Mouse (Mus musculus) heart, postnatal 4 days (tissue): Measurements from ENCODE around the gene Kcnrg. TPM values are rescaled to one million over a fixed set of nuclear protein-coding genes. Genes with fewer than 3 reads are reported as not detected.
"Not testable (repeated sequence)": the region's sequence is repeated elsewhere in the genome, so short reads cannot be mapped to it uniquely, and the experiment has no call there.

Experiments used
- DNase-seq: peaks from one replicate; pipeline ENCODE4 v3.0.0; 2021
- total RNA-seq, 2 experiments: library from RNA; stranded (reverse); gene quantifications; 2 replicates each; pipeline ENCODE4 v1.2.3; 2021

The Kcnrg gene
- total RNA-seq: under 1 TPM; 0.24 to 0.25 TPM

- no peak for DNase-seq
Observed at GRCm38 (mm10) chr14:61607157-61607556, at the start of gene Kcnrg. Kcnrg (plus strand) TSS chr14:61607457.

DNA sequence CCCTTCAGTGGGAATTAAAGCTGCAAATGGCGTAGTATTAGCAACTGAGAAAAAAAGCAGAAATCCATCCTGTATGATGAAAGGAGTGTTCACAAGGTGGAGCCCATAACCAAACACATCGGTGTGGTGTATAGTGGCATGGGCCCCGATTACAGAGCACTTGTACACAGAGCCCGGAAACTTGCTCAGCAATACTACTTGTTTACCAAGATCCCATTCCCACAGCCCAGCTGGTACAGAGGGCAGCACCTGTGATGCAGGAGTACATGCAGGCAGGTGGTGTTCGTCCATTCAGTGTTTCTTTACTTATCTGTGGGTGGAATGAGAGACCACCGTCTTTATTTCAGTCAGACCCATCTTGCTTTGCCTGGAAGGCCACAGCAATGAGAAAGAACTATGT is 48.4 kb upstream of the Kcnrg start:
- no peak for DNase-seq

DNA sequence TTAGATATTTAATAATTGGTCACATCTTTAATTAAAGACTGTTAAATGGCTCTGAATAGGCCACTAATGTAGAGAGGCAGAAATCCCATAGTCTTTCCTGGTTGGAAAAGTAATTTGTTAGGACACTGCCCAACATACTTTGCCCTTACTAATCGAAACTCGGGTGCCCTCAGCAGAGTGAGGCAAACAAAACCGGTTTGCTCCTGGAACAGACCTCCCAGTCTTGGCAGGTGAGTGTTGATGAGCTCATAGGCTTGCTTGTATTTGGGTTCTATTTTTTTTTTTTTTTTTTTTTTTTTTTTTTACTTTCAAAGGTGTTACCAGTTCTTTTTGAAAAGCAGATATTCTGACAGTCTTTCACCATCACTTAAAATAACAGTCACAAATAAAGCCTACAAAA is 47.4 kb upstream of the Kcnrg start:
- no peak for DNase-seq

DNA sequence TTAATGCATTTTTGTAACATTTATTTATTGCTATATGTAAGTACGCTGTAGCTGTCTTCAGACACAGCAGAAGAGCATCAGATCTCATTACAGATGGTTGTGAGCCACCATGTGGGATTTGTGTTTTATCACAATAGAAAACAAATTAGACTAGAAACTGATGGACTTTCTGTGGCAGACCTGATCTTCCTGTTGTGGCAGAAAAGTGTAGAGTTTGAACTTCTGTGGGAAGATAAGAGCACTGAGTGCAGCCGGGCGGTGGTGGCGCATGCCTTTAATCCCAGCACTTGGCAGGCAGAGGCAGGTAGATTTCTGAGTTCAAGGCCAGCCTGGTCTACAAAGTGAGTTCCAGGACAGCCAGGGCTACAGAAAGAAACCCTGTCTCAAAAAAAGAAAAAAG is 41.0 kb upstream of the Kcnrg start:
- not testable (repeated sequence) for DNase-seq

DNA sequence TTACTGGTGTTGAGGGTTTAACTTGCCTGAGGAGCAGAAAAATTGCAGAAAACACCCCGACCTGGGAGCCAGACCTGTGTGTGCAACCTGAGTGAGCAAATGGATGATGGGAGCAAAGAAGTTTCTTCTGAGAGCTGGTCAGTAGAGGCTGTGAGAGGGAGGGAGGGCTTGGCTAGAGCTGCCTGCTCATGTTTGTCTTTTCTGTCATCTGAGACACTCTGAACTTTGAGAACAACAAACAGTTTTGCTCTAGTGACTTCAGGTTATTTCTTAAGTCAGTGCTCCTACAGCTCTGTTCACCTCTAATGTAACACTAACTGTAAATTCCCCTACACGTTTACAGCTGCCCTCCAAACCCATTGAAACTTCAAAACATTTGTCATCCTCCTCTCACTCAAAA is 37.9 kb upstream of the Kcnrg start:
- DNase-seq: no peak

DNA sequence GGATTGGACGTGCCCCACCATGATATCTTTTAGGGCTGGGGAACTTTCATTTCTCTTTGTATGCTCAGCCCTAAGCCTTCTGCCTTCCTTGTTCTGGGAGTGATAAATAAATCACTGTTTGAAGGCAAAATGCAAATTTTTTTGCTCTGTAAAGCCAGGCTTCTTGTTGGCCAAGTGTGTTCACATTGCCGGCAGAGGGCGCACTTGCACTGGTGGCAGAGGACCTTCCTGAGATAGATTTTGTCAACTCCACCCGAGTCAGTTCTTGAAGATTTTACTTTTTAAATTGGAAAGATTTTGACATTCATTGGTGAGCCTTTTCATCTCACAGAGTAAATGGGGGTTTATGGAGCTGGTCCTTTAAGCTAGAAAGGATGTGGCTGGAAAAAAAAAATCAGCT is 35.9 kb upstream of the Kcnrg start:
- DNase-seq: peak; percentile 92

DNA sequence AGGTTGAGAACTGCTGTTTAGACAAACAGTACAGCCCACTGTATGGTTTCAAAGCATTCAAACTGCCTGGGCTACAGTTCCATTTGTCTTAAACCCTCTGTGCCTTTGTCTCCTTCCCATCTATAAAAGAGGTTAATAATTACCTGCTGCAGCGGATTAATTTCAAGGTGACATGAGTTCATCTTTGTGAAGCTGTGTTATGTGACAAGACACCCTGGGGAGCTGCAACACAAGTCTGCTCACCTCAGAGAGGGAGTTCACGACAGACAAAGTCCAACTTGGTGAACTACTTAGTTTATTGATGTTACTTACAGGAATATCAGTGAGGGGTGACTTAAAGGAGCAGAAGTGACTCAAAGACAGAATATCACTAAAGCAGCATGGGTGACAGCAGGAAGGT is 35.1 kb upstream of the Kcnrg start:
- DNase-seq: no peak

GRCm38 (mm10) chr14:61575066-61575465 is 32.2 kb upstream of the Kcnrg start:
- DNase-seq: peak; percentile 23

DNA sequence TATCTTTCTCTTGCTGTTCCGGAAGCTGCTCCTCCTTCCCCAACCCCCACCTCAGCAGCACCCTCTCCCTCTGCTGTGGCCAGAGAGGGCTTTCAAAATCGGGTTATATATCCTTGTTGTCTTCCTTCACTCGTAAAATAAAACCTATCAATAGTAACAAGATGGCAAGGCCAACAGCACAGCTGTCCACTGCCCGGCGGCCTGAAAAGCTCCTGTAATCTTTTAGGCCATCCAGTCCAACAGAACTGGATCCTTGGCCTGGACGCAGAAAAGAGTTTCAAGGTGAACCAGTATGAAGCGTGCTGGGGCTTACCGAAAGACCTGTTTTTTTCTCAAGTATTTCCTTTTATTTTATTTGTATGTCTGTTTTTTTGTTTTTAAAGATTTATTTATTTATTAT is 31.3 kb upstream of the Kcnrg start:
- no peak for DNase-seq

DNA sequence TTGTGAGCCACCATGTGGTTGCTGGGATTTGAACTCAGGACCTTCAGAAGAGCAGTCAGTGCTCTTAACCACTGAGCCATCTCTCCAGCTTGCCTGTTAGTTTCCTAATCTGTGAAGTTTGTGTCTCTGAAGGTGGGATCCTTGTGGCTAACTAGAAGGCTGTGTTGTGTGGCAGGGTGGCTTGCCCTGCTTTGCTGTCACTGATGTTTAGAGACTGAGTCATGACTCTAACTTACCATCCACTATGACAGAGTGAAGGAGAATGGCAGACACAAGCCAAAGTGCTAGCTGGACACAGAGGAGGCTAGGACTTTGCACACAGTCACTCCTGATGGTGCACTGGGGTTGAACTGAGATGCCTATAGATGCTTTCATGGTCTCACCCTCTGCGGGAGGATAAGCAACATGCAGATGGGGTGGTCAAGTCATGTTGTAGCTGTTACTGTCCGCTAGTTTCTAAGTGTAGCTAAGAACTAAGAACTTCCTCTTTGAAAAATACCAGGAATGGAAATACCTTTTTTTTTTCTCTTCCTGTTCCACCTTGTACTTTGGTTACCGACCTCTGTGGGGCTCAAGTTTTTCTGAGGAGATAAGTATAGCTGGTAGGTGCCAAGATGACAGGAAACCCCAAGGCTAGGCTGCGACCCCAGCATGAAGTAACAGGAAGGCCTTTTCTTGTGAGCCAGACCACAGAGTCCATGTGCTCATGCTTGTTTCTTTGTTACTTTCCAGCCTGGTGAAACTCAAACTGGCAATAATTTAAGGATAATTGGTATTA is 17.8 kb upstream of the Kcnrg start:
- DNase-seq: no peak

GRCm38 (mm10) chr14:61596719-61597426 is 10.4 kb upstream of the Kcnrg start:
- no peak for DNase-seq

DNA sequence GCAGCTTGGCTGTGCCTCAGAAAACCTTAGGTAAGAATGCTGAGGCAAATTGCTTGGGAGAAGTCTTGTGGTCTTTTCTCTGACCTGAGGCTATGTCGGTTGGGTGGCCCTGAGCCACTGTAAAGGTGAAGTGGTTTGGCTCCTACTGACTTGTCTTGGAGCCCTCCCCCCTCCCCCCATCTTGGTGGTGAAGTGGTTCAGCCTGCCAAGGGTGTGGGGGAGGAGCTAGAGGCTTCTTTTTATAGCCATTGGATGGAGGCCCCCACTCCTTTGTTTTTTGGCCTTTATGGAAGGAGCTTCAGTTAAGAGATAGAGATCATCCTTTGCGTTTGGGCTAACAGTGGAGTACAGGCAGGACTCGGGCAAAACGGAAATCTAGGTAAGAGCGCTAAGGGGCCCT is 9.3 kb upstream of the Kcnrg start, which contains the start of gene Trim13:
Gene Trim13 (plus strand): TSS at position 280 of the 400 bp plus-strand sequence.
- no peak for DNase-seq

- DNase-seq: peak; percentile 94
Observed at GRCm38 (mm10) chr14:61599057-61599806, 8.0 kb upstream of the Kcnrg start.

DNA sequence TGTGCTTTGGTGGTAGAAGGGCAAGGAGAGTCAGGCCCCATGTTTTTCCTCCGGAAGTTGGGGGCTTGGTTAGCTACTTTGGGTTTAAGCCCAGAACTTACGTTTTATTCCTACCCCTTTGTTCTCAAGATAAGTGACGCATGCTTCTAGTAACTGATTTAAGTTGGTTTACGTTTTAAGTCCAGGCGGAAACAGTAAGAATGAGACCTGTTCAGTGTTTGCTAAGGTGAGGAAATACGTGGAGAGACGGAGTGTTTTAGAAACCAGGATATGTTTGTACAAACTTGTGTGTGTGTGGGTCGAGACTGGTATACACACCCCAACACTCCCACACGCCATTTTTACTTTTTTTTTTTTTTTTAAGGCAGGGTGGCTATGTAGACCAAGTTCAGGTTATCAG is 5.9 kb upstream of the Kcnrg start:
- no peak for DNase-seq

DNA sequence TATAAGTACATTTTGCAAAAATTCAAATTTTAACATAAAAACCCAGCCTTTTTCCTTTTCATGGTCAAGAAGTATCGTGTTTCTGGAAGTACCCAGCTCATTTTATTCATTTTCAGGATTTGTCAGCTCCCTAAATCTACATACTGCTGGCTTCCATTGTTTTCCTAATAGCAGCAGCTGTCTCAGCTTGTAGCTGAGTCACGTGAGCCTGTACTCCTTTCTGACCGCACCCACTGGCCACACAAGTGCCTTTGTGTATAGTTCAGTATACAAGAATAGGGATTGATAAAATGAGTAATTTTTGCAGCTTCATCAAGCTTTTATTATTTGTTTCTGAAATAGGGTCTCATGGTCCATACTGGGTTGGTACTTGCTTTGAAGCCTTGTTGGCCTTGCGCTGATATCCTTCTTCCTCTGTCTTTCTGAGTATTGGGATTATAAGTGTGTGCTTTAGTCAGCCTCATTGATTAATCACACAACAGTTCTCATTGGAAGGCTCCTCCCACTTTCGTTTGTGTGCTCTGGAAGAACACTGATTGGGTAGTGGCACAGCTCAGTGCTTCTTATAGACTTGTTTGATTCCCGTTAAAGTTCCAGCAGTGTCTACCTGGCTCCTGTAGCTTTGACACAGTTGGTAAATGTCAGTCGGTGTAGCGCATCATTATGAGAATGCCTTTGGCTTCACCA is 4.0 kb upstream of the Kcnrg start:
- no peak for DNase-seq

GRCm38 (mm10) chr14:61604081-61604480 is 3.2 kb upstream of the Kcnrg start:
- no peak for DNase-seq

GRCm38 (mm10) chr14:61606088-61606487 is 1.2 kb upstream of the Kcnrg start:
- not testable (repeated sequence) for DNase-seq

GRCm38 (mm10) chr14:61611766-61612165 is 4.5 kb downstream of the Kcnrg start:
- DNase-seq: no peak

DNA sequence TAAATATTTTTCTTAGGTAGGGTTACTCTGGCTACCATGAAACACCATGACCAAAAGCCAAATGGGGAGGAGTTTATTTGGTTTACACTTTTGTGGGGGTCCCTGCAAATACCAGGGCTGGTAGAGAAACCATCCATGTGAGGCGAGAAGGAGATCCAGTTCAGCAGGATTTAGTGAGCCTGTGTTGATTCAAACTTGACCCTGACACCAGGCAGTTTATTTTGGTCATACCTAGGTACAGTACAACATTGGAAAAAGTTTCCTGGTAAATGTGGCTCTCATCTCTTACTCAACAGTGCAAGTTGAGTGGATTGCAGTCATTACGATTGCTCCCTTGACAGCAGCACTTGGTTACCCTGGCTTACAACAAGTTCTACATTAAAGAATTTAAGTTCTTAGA is 6.1 kb downstream of the Kcnrg start:
- no peak for DNase-seq

DNA sequence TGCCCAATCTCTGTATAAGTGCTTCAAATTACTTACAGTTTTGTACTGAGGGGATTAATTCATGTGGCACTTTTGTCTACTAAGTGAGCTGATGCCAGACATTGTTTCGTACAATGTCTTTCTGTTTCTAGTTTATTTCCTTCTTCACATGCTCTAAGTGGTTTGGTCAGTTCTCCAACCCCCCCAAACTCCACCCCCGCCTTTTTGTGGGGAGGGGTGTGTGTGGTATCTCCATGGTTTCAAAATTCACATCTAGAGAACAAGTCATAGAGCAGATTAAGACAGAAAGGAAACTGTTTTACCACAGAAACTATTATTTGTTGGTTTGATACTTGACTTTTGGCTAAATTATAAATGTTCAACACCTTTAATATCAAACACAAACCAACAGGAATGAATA is 13.1 kb downstream of the Kcnrg start:
- DNase-seq: no peak

DNA sequence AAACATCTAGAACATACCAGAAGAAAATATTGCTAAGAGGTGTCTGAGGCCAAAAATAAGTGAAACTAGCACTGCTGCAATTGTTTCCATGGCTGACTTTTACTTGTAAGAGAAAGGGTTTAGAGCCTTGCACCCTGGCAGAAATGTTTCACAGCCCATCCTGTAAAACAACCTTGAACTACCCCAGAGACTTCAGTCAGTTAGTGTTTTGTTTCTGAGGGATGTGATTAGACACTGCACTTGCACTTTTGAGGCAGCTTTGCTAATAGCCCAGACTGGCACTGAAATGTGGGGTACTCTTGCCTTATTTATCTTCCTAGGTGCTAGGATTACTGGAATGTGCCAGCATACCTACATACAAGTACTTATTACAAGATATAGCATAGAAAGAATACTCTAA is 28.7 kb downstream of the Kcnrg start:
- no peak for DNase-seq

DNA sequence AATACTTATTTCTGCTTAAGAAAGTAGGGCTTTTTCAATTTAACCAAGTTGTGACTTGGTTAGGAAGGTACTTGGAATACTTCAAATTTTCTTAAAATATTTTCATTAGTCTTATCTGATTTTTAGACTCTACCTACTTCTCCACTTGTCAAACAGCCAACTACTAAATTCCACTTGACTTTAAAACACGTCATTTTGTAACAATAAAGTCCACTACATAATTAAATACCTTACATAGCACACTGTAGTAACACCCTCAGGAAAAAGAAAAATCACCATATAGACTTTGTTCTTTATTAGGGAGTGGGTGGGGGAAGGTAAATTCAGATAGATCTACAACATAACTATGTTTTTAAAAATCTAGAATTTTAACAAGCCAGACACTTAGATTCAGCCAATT is 35.4 kb downstream of the Kcnrg start:
- DNase-seq: no peak

GRCm38 (mm10) chr14:61645547-61645946 is 38.3 kb downstream of the Kcnrg start:
- DNase-seq: no peak
